Mouse (Mus musculus) lung, postnatal 0 days (tissue): ENCODE results near the gene Asah2.

Source experiments
- CTCF ChIP-seq: IDR thresholded peaks from 2 replicates; pipeline ENCODE4 v1.5.1; 2016; ENCODE audit warnings: antibody characterized with exemption, mild to moderate bottlenecking
- EP300 ChIP-seq: IDR thresholded peaks from 2 replicates; pipeline ENCODE4 v1.6.1; 2016; ENCODE audit warnings: antibody characterized with exemption, mild to moderate bottlenecking, control low read depth

- TF ChIP-seq CTCF (no peak), EP300 (no peak)
Measured at GRCm38 (mm10) chr19:32002623-32003022, 105.4 kb downstream of the Asah2 start.
